ENCODE assay signal across 8 mouse cellular contexts in genomic region chr19:43525104-43525482, GRCm38 (mm10). TPM values are rescaled to one million over a fixed set of nuclear protein-coding genes. Genes with fewer than 3 reads are reported as not detected.
DNase-seq lines count a peak whose midpoint lies in the region; ATAC-seq and TF ChIP-seq lines count a peak whose summit lies in the region.

No protein-coding gene starts in this region.

- H3K9me3 ChIP-seq in heart, embryonic 16.5 days (replicated peaks; ENCODE audit: control insufficient read depth, low read length) = no peaks in the 10 kb centered on the region
- no peaks in the 10 kb centered on the region for H3K9me3 ChIP-seq in midbrain, embryonic 10.5 days (replicated peaks)
- no peaks in the 10 kb centered on the region for H3K9me3 ChIP-seq in stomach, postnatal 0 days (ENCODE audit: control insufficient read depth, low read length)

- TF ChIP-seq EP300 in stomach, postnatal 0 days (optimal IDR thresholded peaks at IDR 0.05) = no peak

- H3K4me1 ChIP-seq in cerebellum, adult 2 months (ENCODE audit: control insufficient read depth, insufficient read depth, low read length) = no peaks in the 10 kb centered on the region; the same call in none of the 2 replicates
- H3K4me1 ChIP-seq in heart, embryonic 16.5 days (ENCODE audit: control insufficient read depth, insufficient read depth, low read length) = peaks cover 37% of the 10 kb centered on the region
- H3K4me1 ChIP-seq in midbrain, embryonic 10.5 days = peaks cover 62% of the 10 kb centered on the region
- H3K4me1 ChIP-seq in stomach, postnatal 0 days (replicated peaks; ENCODE audit: control insufficient read depth, insufficient read depth) = no peaks in the 10 kb centered on the region

- peak overlapping the region; percentile 73 for H3K9ac ChIP-seq in heart, embryonic 16.5 days (ENCODE audit: low read length)
- H3K9ac ChIP-seq in stomach, postnatal 0 days (ENCODE audit: low read length) = peak overlapping the region; percentile 65

- 2% methylated on average over 10 of the region's 10 CpGs for WGBS in cerebellum, adult 2 months
- WGBS in heart, embryonic 16.5 days = 10% methylated on average over 10 of the region's 10 CpGs
- 30% methylated on average over 10 of the region's 10 CpGs for WGBS in midbrain, embryonic 10.5 days
- 12% methylated on average over 10 of the region's 10 CpGs for WGBS in stomach, postnatal 0 days

- H3K4me3 ChIP-seq in cerebellum, adult 2 months (replicated peaks; ENCODE audit: insufficient read depth, low read depth, low read length) = peak overlapping the region; percentile 72
- peak overlapping the region; percentile 68 for H3K4me3 ChIP-seq in heart, embryonic 16.5 days (ENCODE audit: low read length)
- H3K4me3 ChIP-seq in midbrain, embryonic 10.5 days = peak overlapping the region; percentile 81
- peak overlapping the region; percentile 66 for H3K4me3 ChIP-seq in stomach, postnatal 0 days (ENCODE audit: low read depth, low read length)

- H3K27ac ChIP-seq in cerebellum, adult 2 months (ENCODE audit: insufficient read depth, low read length) = peak overlapping the region; percentile 99
- H3K27ac ChIP-seq in heart, embryonic 16.5 days (ENCODE audit: low read length) = peak overlapping the region; percentile 91
- peak overlapping the region; percentile 92 for H3K27ac ChIP-seq in midbrain, embryonic 10.5 days (replicated peaks)
- H3K27ac ChIP-seq in stomach, postnatal 0 days (replicated peaks) = peak overlapping the region; percentile 40; the same call in 1 of the 2 replicates

- no peak for TF ChIP-seq CTCF in cerebellum, adult 2 months (IDR thresholded peaks at IDR 0.05; ENCODE audit: borderline replicate concordance, insufficient read depth, low read depth, low read length)
- TF ChIP-seq CTCF in stomach, postnatal 0 days (IDR thresholded peaks at IDR 0.05; ENCODE audit: low read depth) = no peak

- peak in 1 of 2 experiments; percentile 81 for DNase-seq in cerebellum, adult 2 months
- no peak for DNase-seq in cerebellum, adult 9-11 months
- peak; percentile 61 for DNase-seq in CD4-positive helper T cell, adult 2 months (ENCODE audit: low read depth, low spot score)
- peak; percentile 71 for DNase-seq in c-Kit-positive CD71-positive TER-119-positive erythroid progenitor cells, embryonic 14.5 days (ENCODE audit: low spot score)
- peak; percentile 44 for DNase-seq in left cerebral cortex, postnatal 4 days
- DNase-seq in midbrain, embryonic 10.5 days (ENCODE audit: low spot score) = no peak
- DNase-seq in stomach, postnatal 0 days (ENCODE audit: low spot score) = no peak

- ATAC-seq in heart, embryonic 16.5 days (replicated peaks; ENCODE audit: extremely low read depth, insufficient read depth, low FRiP score) = no peak
- ATAC-seq in stomach, postnatal 0 days (ENCODE audit: low FRiP score, low TSS enrichment) = no peak

- TF ChIP-seq POLR2A in cerebellum, adult 2 months (IDR thresholded peaks at IDR 0.05; ENCODE audit: borderline replicate concordance, insufficient read depth, low read length) = no peak

- H3K27me3 ChIP-seq in cerebellum, adult 2 months (ENCODE audit: control insufficient read depth, insufficient read depth, low read length) = no peaks in the 10 kb centered on the region
- no peaks in the 10 kb centered on the region for H3K27me3 ChIP-seq in heart, embryonic 16.5 days (ENCODE audit: control insufficient read depth, insufficient read depth, low read length)
- peaks cover 27% of the 10 kb centered on the region for H3K27me3 ChIP-seq in midbrain, embryonic 10.5 days (ENCODE audit: low read depth, poor library complexity, severe bottlenecking)
- no peaks in the 10 kb centered on the region for H3K27me3 ChIP-seq in stomach, postnatal 0 days (ENCODE audit: control insufficient read depth, insufficient read depth, low read length)

- H3K4me2 ChIP-seq in heart, embryonic 16.5 days (ENCODE audit: low read depth, low read length) = peak overlapping the region; percentile 87
- H3K4me2 ChIP-seq in stomach, postnatal 0 days (replicated peaks; ENCODE audit: low read depth) = peak overlapping the region; percentile 83

- no peaks in the 10 kb centered on the region for H3K36me3 ChIP-seq in heart, embryonic 16.5 days (ENCODE audit: control insufficient read depth, insufficient read depth)
- no peaks in the 10 kb centered on the region for H3K36me3 ChIP-seq in midbrain, embryonic 10.5 days
- H3K36me3 ChIP-seq in stomach, postnatal 0 days (ENCODE audit: control insufficient read depth, insufficient read depth, low read length) = no peaks in the 10 kb centered on the region

- intact Hi-C loops in left cerebral cortex, postnatal 4 days (cut with DNase I) = no loop called here

RNA-seq across cellular contexts. Expression of gene Got1, which starts 0.7 kb away (rescaled TPM):
- 501 and 528 TPM in 2 replicates for polyA plus RNA-seq in cerebellum, adult 2 months (2012; rRNA removed)
- 271 and 274 TPM in 2 replicates for polyA plus RNA-seq in heart, embryonic 16.5 days (2015; fragmentation: Nextera tagmentation; extraction: Ambion mirVana)
- total RNA-seq in left cerebral cortex, postnatal 4 days (2021) = 10 to 100 TPM; 75.4 to 89.8 TPM
- polyA plus RNA-seq in midbrain, embryonic 10.5 days (2016; fragmentation: Nextera tagmentation; extraction: Ambion mirVana) = 59.0 and 60.2 TPM in 2 replicates
- 49.3 and 51.1 TPM in 2 replicates for polyA plus RNA-seq in stomach, postnatal 0 days (2015; fragmentation: Nextera tagmentation; extraction: Ambion mirVana)

Comparison
In these comparisons a context has a peak if more than half of its experiments do, and no peak if none do; other contexts are left out.
1. DNase-seq: peak in CD4-positive helper T cell, adult 2 months (single experiment), c-Kit-positive CD71-positive TER-119-positive erythroid progenitor cells, embryonic 14.5 days (single experiment) and left cerebral cortex, postnatal 4 days (single experiment); none in cerebellum, adult 9-11 months (single experiment), midbrain, embryonic 10.5 days (single experiment) and stomach, postnatal 0 days (single experiment).
2. H3K27ac ChIP-seq: peak in every context shown above with its lines; median percentile 99 in cerebellum, adult 2 months; 92 in midbrain, embryonic 10.5 days; 91 in heart, embryonic 16.5 days; 40 in stomach, postnatal 0 days.
3. Peak in every context shown above with its lines, with median percentiles within 50 percentile points of each other: H3K4me3 ChIP-seq.